Mouse (Mus musculus) adrenal gland (tissue): Measurements from ENCODE around the gene 2010315B03Rik.
"Not testable (repeated sequence)": the region's sequence is repeated elsewhere in the genome, so short reads cannot be mapped to it uniquely, and the experiment has no call there.

Source experiments
- intact Hi-C: fragments of 180-260 bp; cut with DNase I; formaldehyde crosslinking; loops from one replicate; pipeline ENCODE4 v1.15.1; 2025
- long read RNA-seq, 2 experiments: library from polyadenylated mRNA; unstranded; transcript quantifications; one replicate each; pipeline ENCODE4 v2.0.0; 2020; ENCODE audit warnings: borderline replicate concordance in 1 of 2; ENCODE audit not compliant: insufficient replicate concordance in 1 of 2

Gene 2010315B03Rik
- long read RNA-seq, experiment 1, partial matches to known transcripts: 0 of 7 reads
- long read RNA-seq, experiment 1, other reads (novel, unspliced or antisense): 4 of 7 reads
- long read RNA-seq, experiment 2, partial matches to known transcripts: 0 of 3 reads
- long read RNA-seq, experiment 2, other reads (novel, unspliced or antisense): 1 of 3 reads

- intact Hi-C loops: no loop called here
These were observed at the start of gene 2010315B03Rik for GRCm38 (mm10) chr9:124312171-124313142. 2010315B03Rik (minus strand) TSS chr9:124312696.

GRCm38 (mm10) chr9:124311502-124311901 lies 994 bp downstream of the 2010315B03Rik start:
- intact Hi-C loops: no loop called here

- intact Hi-C loops: no loop called here
These were observed 24.2 kb downstream of the 2010315B03Rik start for GRCm38 (mm10) chr9:124288329-124288728.

GRCm38 (mm10) chr9:124281912-124282686 lies 30.4 kb downstream of the 2010315B03Rik start:
- intact Hi-C loops: no loop called here

GRCm38 (mm10) chr9:124281448-124281791 lies 31.1 kb downstream of the 2010315B03Rik start:
- intact Hi-C loops: no loop called here

- intact Hi-C loops: no loop called here
These were observed 31.7 kb downstream of the 2010315B03Rik start for GRCm38 (mm10) chr9:124280576-124281447.

- intact Hi-C loops: no loop called here
These were observed 33.2 kb downstream of the 2010315B03Rik start for GRCm38 (mm10) chr9:124279300-124279699.

- intact Hi-C loops: no loop called here
These were observed 37.4 kb downstream of the 2010315B03Rik start for GRCm38 (mm10) chr9:124275064-124275463.

GRCm38 (mm10) chr9:124273172-124273571 lies 39.3 kb downstream of the 2010315B03Rik start:
- intact Hi-C loops: loop anchor here (5.0 kb wide), 1 partner anchor 49 kb away; no protein-coding TSS in a partner anchor

- intact Hi-C loops: no loop called here
These were observed 44.6 kb downstream of the 2010315B03Rik start for GRCm38 (mm10) chr9:124267929-124268328.

- intact Hi-C loops: no loop called here
These were observed 45.0 kb downstream of the 2010315B03Rik start for GRCm38 (mm10) chr9:124267493-124267892.

- intact Hi-C loops: no loop called here
These were observed 49.3 kb downstream of the 2010315B03Rik start for GRCm38 (mm10) chr9:124262987-124263717.

GRCm38 (mm10) chr9:124258067-124258556 lies 54.4 kb downstream of the 2010315B03Rik start:
- intact Hi-C loops: no loop called here

- intact Hi-C loops: no loop called here
These were observed 55.1 kb downstream of the 2010315B03Rik start for GRCm38 (mm10) chr9:124257200-124258066.

- intact Hi-C loops: not testable (repeated sequence)
These were observed 56.0 kb downstream of the 2010315B03Rik start for GRCm38 (mm10) chr9:124256271-124257199.

- intact Hi-C loops: no loop called here
These were observed 61.1 kb downstream of the 2010315B03Rik start for GRCm38 (mm10) chr9:124251438-124251837.
